Mouse (Mus musculus): Measurements from ENCODE around the gene Klk1b3.
A peak's percentile ranks its signal among the peaks of the same experiment; 100 is the strongest.
"Not testable (repeated sequence)": the region's sequence is repeated elsewhere in the genome, so short reads cannot be mapped to it uniquely, and the experiment has no call there.

The Klk1b3 gene

DNA sequence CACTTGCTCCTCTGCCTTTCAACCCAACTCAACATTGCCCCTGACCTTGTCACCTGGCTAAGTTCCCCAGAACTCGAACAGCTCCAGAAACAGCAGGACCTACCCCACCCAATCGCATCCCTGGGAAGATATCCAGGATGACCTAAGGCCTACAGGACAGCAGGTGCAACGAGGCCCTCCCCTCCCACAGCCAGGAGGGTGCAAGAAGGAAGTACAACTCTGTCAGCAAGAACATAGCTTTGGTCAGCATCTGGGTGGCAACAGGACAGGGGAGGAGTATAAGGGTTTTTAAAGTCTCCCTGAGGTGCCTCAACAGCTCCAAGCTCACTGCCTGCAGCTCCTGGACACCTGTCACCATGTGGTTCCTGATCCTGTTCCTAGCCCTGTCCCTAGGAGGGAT is at the start of gene Klk1b3:
Klk1b3 (plus strand) TSS at position 301 of the 400 bp plus-strand sequence.
- DNase-seq (ENCODE audit: inconsistent ontology term) = no peak

DNA sequence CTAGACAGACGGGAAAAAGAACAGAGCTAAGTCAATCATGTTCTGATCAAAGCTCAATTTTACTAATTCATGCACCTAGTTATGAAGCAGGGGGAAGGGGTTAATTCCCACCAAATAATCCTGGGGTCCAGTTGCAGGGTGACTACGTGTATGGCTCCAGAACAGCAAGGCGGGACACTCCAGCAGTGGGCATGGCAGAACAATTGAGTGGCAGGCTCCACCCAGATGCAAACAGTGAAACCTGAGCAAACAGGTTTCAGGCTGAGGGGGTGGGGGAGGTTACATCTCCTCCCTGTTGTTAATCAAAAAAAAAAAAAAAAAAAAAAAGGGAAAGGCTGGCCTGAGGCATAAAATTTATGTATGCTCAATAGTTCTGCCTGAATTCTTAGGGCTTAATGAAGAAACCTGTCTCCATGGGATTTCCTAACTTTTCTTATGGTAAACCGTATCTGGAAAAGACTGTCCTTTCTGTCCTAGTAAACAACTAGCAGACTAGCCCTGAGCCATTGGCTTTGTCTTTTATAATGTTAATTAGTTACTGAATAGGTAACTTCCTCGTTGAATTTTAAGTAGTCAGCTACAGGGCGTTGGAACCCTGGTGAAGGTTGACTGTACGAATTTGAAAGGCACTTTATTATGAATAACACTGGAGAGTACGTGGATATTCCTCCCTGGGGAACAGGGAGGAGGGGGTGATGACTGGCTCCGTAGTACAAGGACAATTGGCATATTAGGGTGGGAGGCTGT is 18.5 kb upstream of the Klk1b3 start:
- DNase-seq (ENCODE audit: inconsistent ontology term) = no peak

DNA sequence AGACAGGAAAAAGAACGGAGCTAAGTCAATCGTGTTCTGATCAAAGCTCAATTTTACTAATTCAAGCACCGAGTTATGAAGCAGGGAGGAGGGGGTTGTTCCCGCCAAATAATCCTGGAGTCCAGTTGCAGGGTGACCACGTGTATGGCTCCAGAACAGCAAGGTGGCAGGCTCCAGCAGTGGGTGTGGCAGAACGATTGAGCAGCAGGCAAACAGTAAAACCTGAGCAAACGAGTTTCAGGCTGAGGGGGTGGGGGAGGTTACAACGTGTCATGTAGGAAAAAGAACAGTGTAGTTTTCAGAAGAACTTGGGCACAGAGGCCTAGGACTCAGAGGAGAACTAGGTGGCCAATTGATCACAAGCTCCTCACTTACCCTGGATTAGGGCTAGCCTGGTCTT is 11.5 kb upstream of the Klk1b3 start:
- DNase-seq (ENCODE audit: inconsistent ontology term) = not testable (repeated sequence)

DNA sequence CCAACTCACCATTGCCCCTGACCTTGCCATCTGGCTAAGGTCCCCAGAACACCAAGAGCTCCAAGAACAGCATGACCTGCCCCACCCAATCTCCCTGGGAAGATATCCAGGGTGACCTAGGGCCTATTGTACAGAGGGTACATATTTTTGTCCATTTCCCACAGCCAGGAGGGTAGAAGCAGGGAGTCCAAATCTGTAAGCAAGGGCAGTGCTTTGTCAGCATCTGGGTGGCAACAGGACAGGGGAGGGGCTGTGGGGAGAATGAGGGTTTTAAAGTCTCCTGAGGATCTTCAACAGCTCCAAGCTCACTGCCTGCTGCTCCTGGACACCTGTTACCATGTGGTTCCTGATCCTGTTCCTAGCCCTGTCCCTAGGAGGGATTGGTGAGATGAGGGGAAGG is 10.1 kb upstream of the Klk1b3 start, which contains the start of gene Klk1b24:
Klk1b24 (plus strand) TSS at position 301 of the 400 bp plus-strand sequence.
- DNase-seq (ENCODE audit: inconsistent ontology term) = not testable (repeated sequence)

DNA sequence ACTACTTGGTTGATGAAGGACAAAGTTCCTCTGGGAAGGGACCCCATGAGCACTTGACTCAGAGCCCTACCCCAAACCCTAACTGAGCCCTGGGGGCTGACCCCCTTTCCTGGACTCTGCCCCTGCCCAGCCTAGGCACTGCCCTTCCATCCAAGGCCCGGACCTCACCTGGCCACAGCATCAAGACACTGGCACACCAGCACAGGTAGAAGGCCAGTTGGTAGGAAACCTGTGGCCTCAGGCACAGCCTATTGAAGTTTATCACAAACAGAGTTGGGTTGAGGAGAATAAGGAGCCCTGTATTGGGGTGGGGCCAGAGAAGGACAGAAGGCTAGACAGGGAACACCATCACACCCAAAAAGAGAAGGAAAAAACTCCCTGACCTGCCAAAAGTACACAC is 4.5 kb upstream of the Klk1b3 start:
- DNase-seq (ENCODE audit: inconsistent ontology term) = not testable (repeated sequence)

DNA sequence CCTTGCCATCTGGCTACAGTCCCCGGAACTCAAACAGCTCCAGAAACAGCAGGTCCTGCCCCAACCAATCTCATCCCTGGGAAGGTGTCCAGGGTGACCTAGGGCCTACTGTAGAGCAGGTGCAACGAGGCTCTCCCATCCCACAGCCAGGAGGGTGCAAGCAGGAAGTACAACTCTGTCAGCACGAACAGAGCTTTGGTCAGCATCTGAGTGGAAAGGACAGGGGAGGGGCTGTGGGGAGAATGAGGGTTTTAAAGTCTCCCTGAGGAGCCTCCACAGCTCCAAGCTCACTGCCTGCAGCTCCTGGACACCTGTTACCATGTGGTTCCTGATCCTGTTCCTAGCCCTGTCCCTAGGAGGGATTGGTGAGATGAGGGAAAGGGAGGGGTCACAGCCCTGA is 9.1 kb downstream of the Klk1b3 start, which contains the start of gene Klk1b4:
Klk1b4 (plus strand) TSS at position 301 of the 400 bp plus-strand sequence.
- DNase-seq (ENCODE audit: inconsistent ontology term) = not testable (repeated sequence)

DNA sequence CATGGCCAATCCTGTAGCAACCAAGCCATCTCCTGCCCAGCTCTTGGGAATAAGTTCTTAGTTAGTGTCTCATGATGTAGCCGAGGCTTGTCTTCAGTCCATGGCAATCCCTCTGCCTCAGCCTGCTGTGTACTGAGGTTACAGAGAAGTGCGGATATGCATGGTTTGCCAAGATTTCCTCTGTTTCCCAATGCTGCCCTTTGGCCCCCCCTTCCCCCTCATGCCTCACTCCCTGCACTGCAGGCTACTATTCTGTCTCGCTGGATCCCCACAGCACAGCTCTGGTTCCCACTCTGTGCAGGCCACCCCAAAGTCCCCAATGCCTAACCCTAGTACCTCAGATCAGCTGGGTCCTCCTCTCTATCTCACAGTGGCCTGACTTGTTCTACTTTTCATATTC is 10.3 kb downstream of the Klk1b3 start:
- no peak for DNase-seq (ENCODE audit: inconsistent ontology term)

DNA sequence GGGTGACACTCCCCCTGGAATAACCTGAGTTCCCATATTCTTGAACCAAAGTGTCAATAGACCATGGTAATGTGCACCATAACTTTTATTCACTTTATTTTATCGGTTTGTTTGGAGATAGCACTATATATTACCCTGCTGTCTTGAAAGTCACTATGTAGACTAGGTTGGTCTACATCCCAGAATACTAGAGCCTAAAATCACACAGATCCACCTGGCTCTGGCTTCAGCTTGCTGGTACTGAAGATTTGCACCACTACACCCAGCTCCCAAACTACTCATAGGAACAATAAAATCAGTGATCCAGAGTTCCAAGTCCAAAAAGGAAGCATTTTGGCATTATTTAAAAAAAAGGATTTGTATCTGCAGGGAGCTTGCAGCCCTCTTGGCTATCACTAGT is 17.7 kb downstream of the Klk1b3 start, which contains the start of gene Klk1b5:
Klk1b5 (plus strand) TSS at position 301 of the 400 bp plus-strand sequence.
- no peak for DNase-seq (ENCODE audit: inconsistent ontology term)

DNA sequence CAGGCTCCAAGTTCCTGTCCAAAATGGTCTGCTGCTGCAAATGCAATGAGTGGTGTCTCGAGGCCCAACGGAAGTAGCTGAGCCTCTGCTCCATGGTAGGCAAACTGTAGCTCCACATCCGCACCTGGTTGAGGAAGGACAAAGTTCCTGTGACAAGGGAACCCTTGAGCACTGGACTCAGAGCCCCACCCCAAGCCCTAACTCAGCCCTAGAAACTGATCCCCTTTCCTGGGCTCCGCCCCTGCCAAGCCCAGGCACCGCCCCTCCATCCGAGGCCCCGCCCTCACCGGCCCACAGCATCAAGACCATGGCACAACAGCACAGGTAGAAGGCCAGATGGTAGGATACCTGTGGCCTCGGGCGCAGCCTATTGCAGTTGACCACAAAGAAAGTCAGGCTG is 23.6 kb downstream of the Klk1b3 start:
- not testable (repeated sequence) for DNase-seq (ENCODE audit: inconsistent ontology term)

DNA sequence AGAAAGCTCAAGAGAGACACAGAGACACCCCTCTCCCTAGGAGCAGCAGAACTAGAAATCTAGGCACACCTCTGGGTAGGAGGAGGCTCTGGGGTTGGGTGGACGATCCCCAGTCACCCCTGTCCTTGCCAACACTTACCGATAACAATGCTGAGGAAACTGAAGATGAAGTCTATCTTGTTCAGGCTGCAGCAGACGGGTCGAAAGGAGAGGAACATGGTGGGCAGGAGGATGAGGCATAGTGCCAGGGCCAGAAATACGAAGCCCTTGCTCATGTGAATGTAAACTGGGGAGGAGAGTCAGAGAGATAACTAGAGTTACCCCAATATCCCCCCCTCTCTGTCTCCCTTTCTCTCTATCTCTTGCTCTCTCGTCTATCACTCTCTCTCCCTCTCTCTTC is 24.3 kb downstream of the Klk1b3 start:
- not testable (repeated sequence) for DNase-seq (ENCODE audit: inconsistent ontology term)

DNA sequence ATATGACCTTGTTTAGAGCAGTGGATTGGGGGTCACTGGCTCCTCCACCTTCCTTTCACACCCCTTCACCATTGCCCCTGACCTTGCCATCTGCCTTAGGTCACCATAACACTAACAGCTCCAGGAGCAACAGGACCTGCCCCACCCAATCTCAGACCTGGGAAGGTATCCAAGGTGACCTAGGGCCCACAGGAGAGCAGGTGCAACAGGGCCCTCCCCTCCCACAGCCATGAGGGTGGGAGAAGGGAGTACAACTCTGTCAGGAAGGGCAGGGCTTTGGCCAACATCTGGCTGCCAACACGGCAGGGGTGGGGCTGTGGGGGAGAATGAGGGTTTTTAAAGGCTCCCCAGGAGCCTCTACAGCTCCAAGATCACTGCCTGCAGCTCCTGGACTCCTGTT is 27.1 kb downstream of the Klk1b3 start, which contains the start of gene Klk1:
Klk1 (plus strand) TSS at position 285 of the 400 bp plus-strand sequence.
- no peak for DNase-seq (ENCODE audit: inconsistent ontology term)

DNA sequence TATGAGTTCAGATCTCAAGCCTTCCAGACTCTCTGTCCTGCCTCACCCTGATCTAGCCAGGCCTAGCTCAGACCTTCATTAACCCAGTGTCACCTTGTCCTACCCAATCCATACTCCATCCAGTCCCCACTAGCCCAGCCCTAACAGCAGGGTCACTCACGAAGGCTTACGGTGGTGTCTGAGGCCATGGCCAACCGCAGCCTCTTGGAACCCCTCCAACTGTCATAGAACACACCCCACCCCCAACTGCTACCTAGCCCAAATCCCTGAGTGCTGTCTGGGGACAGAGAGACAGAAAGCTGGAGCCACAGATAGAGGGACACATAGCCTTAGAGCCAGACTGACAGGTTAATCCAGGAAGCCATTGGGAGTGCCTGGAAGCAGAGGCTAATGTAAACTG is 37.9 kb downstream of the Klk1b3 start, which contains the start of gene Gm36864:
Gm36864 (plus strand) TSS at position 269 of the 400 bp plus-strand sequence.
- no peak for DNase-seq (ENCODE audit: inconsistent ontology term)

DNA sequence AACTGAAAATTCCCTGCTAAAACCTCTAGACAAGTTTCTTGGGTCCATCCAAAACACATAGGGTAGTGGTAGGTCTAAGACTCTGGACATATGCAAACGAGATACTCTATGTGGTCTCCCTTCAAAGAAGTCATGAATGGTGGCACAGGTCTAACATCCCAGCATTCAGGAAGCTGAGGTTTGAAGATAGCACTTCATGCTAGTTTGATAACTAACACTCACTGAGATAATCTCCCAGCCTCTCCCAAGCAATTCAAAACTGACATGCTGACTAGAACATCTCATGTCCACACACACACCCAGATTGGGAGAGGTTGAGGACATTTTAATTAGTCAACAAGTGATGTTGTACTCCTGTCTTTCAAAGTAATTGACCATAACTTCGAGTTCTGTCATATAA is 41.9 kb downstream of the Klk1b3 start:
- DNase-seq (ENCODE audit: inconsistent ontology term) = no peak

DNA sequence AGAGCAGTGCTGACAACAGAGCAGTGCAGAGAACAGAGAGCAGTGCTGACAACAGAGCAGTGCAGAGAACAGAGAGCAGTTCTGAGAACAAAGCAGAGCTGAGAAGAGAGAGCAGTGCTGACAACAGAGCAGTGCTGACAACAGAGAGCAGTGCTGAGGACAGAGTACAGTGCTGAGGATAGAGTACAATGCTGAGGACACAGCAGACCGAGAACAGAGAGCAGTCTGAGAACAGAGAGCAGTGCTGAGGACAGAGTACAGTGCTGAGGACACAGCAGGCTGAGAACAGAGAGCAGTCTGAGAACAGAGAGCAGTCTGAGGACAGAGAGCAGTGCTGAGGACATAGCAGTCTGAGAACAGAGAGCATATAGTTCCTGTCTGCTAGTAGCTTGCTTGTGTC is 42.7 kb downstream of the Klk1b3 start:
- DNase-seq (ENCODE audit: inconsistent ontology term) = no peak

DNA sequence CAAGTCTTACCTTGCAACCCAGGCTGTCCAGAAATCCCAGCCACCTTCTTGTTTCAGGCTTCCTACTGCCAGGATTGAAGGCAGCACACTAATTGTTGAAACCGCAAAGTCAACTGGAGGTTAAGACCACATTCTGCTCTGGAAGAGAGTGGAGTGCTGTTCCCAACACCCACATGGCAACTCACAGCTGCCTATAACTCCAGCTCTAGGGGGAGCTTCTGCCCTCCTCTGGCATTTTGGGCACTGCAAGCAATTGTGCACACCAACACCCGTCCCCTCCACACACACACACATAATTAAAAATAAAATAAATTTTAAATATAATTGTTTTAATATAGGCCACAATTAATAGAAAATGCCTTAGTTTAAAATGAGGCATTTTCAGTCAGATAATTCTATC is 43.2 kb downstream of the Klk1b3 start:
- DNase-seq (ENCODE audit: inconsistent ontology term) = no peak

DNA sequence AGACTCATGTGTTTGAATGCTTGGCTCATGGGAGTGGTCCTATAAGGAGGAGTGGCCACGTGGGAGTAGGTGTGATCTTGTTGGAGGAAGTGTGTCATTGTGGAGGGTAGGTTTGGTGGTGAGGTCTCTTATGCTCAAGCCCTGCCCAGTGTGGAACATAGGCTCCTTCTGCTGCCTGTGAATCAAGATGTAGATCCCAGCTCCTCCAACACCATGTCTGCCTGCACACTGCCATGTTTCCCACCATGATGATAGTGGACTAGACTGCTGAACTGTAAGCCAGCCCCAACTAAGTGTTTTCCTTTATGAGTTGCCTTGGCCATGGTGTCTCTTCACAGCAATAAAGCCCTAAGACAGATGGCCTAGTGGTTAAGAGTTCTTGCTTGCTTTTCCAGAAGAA is 46.1 kb downstream of the Klk1b3 start:
- DNase-seq (ENCODE audit: inconsistent ontology term) = no peak

DNA sequence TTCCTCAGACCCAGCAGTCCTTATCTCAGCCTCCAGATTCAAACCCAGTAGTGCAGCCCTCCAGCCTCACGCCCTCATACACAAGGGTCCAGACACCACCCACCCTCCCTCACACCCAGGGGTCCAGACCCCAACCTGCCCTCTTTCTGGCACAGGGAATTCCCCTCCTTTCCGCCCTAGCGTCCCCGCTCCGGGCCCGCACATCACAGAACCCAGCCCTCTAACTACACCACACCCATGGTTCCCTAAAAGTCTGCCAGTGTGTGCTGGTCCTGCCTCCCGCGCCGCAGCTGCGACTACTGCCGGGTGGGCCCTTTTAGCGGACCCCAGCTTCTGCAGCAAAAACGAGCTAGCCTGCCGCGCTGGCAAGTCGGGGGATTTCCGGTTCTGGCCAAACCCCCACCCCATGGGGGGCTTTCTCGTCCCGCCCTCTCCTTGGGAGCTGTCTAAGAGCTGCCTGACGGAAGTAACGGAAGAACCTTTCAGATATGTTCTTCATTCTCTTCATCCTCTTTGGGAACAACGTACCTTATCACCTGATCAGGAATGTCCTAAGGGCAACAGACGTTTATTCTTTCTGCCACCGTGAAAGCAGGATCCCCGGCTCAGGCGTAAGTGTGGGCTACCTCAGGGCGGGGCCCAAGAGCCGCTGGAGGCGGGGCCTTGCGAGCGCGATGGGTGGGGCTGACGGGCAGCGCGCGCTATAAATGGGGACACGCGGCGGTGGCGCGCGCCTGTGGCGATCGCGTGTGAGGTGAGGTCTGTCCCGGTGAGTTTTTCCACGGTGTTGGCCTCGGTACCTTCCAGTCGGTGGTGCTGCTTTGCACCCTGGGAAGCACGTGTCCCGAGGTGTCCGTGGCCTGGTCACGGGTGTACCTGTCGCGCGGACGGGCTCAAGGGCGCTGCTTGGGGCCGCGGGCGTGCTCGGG is 48.3 kb downstream of the Klk1b3 start, which contains the start of the genes 1700028J19Rik and 2410002F23Rik:
1700028J19Rik (minus strand) TSS at position 641 of the 929 bp plus-strand sequence.
2410002F23Rik (plus strand) TSS at position 668 of the 929 bp plus-strand sequence.
- peak; percentile 94 for DNase-seq (ENCODE audit: inconsistent ontology term)

DNA sequence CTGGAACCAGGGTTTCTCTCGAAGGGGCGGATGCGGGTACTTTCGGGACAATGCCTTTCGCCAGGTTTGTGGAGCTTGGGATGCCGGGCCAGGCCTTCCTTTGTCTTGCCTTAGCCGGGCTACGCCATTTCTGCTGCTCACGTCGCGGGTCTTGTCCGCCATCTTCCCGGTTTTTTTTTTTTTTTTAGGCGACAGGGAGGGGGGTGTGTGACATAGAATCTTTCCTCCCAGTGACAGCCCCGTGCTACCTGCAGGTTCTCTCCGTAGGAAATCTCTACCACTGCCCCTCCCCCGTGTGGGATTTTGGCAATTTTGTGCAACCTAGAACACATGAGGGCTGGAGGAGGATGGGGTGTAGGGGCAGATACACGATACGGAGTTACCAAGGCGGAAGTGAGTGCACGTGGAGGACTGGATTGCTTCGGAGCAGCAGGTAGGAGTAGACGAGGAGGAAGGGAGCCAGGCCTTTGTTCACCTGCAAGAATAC is 49.0 kb downstream of the Klk1b3 start:
- no peak for DNase-seq (ENCODE audit: inconsistent ontology term)

DNA sequence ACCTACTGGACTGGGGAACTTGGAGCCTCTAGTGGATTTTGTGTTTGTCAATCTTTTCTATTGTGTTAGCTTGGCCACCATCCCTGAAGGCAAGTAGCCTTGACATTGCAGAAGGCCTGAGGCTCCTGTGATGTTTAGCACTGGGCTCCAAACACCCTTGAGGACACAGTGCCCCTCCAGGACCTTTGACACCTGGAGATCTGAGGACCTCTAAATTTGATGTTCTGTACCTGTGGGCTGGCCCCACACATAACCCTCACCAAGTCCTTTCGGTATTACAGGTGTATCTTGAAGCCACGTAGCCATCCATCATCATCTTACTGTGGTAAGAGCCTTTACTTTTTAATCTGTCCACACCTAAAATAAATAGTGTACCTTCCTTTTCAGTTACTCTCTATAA is 50.0 kb downstream of the Klk1b3 start:
- no peak for DNase-seq (ENCODE audit: inconsistent ontology term)

DNA sequence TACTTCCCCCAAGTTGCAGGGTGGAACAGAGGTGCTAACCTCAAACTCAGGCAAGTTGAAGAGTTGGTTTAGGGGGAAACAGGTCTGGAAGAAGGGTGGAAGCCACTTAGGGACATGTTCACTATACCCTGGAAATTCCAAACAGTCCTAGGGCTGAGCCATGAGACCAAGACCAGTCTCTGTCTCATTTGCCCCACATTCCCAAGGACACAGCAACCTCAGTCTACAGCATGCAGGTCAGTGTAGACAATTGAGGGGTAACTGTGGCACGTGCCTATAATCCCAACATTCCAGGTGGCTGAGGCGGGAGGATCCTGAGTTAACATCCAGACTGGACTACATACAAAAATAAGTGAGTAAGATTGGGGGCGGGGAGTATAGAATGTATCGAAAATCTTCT is 51.3 kb downstream of the Klk1b3 start:
- no peak for DNase-seq (ENCODE audit: inconsistent ontology term)

DNA sequence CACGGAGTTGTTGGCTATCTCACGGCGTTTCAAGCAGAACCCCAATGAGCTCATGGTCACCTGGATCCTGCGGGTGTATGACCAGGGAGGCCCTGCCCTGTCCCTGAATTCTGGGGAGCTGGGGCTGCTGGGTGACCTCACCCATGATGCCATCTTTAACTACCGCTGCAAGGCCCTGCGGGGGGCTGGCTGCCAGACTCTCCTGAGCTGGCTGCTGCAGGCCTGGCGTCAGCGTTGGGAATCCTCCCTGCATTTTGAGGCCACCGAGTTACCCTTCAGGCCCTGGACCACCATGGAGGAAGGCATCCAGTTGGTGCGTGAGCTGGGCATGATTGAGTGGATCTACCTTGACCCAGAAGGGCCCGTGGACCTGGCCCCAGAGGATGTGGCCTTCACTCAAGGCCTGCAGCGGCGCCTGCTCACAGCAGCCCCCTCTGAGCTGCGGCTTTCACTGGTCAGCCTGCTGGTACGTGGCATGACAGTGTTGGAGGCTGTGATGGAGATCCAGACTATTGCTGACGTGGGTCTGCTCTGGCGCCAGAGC is 52.8 kb downstream of the Klk1b3 start:
- not testable (repeated sequence) for DNase-seq (ENCODE audit: inconsistent ontology term)
